Mouse (Mus musculus) CD4-positive, CD25-positive, alpha-beta regulatory T cell, adult 2 months (primary cell): ENCODE measurements around the gene Nifk.

Source experiments
- DNase-seq: peaks from one replicate; pipeline ENCODE4 v3.0.0-alpha.2; 2012; ENCODE audit warnings: low read depth, low spot score

Nifk gene

GRCm38 (mm10) chr1:118380105-118380786, 58.6 kb downstream of the Nifk start:
- DNase-seq, result no peak
